Mouse (Mus musculus): ENCODE data around the gene Gm28053. TPM values are rescaled to one million over a fixed set of nuclear protein-coding genes. Genes with fewer than 3 reads are reported as not detected.

The Gm28053 gene
- polyA plus RNA-seq, 1 experiment = 0.17 TPM

DNA sequence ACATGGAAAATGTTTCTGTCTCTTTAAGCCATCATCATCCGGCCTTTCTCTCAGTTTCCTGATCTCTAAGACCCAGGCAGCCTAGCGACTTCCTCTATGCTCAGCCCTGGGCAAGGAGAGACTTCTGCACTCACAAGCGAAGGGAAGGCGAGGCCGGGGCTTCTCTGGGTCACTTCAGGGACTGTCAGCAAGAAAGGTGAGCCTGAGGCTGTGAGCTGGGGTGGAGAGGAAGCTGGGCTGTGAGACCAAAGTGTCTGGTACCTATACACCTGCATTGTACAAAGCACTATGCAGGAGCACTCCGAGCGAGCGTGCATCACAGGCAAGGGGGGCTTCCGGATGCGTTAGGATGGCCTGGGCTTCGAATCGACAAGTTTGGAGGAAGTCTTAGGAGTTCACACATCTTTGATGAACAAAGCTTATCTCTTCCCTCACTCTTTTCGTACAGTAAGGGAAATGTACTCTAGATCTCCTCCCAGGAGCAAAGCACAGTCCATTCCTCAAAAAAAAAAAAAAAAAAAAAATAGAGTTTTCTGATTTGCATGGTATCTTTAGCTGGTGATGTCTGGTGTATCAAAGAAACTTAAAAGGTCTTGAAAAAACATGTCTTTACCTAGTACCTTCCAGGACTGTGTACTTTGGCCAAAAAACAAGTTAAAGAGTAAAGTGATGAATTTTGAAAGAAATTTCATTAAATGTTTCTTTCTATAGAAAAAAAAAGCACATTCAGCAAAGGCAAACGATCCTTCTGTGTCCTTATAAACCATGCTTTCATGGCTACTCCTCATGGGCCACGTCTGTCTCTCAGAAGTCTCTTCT, 20.8 kb downstream of the Gm28053 start, which contains the start of gene Gimap1:
Gimap1 (plus strand) TSS at position 94 of the 819 bp plus-strand sequence.
- DNase-seq (ENCODE audit: low read depth, low spot score) = no peak
- 66% methylated on average over 15 of the region's 15 CpGs for WGBS

GRCm38 (mm10) chr6:48739780-48740055, 21.3 kb downstream of the Gm28053 start:
- WGBS = 83% methylated on average over 3 of the region's 3 CpGs
- no peak for DNase-seq (ENCODE audit: low read depth, low spot score)

GRCm38 (mm10) chr6:48740501-48741169, 22.2 kb downstream of the Gm28053 start:
- DNase-seq (ENCODE audit: low read depth, low spot score) = no peak
- 65% methylated on average over 3 of the region's 3 CpGs for WGBS

DNA sequence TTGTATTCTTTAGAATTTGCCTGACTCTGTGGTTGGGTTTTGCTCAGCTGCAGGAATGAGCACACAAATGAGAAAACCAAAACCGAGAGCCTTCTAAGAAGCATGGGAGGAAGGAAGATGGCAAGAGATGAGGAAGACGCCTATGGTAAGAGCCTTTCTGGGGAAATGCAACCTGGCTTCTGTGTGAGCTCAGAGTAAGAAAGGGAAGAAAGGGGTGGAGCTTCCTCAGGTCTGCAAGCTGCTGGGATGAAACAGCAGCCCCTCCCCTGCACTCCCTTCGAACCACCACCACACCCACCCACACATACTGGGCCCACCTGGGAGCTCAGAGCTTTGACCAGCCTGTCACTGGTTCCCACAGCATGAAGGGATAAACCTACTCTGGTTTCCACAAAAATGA, 22.9 kb downstream of the Gm28053 start:
- WGBS = 18% methylated on average over 3 of the region's 3 CpGs
- DNase-seq (ENCODE audit: low read depth, low spot score) = no peak

DNA sequence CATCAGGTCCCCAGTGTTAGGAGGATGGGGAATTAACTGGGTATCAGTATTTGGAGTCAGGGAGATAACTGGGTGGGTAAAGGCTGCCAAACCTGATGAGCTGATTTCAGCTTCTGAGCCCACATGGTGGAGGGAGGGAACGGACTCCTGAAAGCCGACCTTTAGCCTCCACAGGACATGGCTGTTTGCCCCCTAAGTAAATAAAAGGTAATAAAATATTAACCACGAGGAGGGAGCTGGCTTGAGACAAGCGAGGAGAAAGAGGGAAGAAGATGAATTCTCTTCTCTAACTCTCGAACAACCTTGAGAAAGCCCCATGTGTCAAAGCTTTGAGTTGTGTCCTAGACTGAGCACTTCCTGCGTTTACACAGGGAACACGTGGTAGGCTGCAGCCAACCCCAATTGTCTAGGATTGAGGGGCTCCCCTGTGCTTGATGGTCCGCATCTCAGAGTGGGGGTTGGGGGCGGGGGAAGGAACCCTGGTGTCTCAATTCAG, 23.4 kb downstream of the Gm28053 start:
- DNase-seq (ENCODE audit: low read depth, low spot score) = no peak
- 10% methylated on average over 9 of the region's 9 CpGs for WGBS

- WGBS = 10% methylated on average over 52 of the region's 52 CpGs
- no peak for DNase-seq (ENCODE audit: low read depth, low spot score)
Observed at GRCm38 (mm10) chr6:48742422-48743351, 24.3 kb downstream of the Gm28053 start.

- WGBS = 52% methylated on average over 2 of the region's 2 CpGs
Observed at GRCm38 (mm10) chr6:48745490-48745889, 27.1 kb downstream of the Gm28053 start.

GRCm38 (mm10) chr6:48745959-48746889, 27.8 kb downstream of the Gm28053 start, which contains the start of gene Gimap5:
Gene Gimap5 (plus strand): TSS chr6:48746197.
- 53% methylated on average over 16 of the region's 16 CpGs for WGBS
- DNase-seq (ENCODE audit: low read depth, low spot score) = no peak

More at GRCm38 (mm10) chr6:48745490-48745889, 27.1 kb downstream of the Gm28053 start:
- DNase-seq (ENCODE audit: low read depth, low spot score) = no peak

DNA sequence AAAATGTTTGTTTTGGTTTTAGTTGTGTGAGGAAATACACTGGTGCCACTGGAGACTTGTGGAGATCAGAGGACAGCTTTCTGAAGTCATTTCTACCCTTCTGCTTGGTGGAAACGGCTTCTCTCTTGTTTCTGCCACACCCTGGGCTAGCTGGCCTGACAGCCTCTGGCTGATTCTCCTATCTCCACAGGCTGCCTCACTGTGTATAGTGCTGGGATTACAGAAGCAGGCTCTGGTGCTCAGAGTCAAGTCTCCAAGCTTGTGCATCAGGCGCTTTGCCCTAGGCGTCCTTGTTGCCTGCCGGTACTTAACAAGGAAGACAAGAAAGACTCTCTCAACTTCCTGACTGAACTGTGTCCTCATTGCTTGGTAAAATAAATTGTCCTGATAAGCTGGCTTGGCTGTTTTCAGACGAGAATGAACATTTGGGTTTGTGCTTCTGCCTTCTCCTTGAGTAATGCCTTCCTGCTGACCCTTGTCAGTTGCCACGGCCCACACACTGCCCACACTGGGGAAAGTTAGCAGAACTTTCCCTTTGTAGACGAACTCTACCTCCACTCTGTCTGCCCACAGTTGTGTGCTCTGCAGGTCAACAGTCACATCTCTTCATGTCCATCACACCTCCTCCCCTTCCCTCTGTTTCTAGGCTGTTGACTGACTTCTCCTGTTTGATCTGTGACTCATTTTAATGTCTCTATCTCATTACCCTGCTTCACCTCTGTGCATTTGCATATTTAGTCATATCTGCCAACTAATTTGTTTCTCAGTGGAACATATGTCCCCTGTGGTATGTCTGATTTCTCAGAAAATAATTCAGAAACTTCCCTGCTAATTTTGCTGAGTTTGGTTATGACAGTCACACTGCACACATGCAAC, 28.9 kb downstream of the Gm28053 start:
- DNase-seq (ENCODE audit: low read depth, low spot score) = no peak
- WGBS = 17% methylated on average over 7 of the region's 7 CpGs

DNA sequence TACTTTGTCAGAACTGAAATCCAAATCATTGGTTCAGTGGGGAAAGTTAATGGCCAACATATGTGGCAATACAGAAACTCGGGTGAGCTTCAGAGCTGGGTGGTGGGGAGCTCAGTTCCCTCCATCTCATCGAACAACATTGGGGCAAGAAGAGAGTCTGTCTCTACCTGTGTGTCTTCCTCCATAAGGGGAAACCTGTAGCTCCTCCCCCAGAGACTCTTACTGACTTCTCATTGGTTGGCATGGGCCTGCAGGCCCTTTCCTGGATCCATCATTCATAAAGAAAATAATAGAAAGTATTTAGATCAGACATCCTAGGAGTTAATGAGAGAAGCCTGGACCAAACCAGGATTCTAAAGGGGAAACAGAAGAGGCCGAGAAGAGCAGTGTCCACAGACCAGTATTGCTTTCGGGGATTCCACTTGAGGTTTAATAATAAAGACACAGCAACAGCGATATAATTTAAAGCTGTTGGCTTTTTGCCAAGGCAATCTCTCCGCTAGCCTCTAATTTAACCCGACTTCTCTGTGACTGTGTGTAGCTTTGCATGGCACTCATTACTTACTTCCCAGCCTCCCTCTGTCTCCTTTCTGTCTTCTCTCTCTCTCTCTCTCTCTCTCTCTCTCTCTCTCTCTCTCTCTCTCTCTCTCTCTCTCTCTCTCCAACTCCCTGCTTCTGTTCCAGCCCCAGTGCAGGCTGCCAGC, 45.3 kb downstream of the Gm28053 start:
- DNase-seq (ENCODE audit: low read depth, low spot score) = no peak
- WGBS = 48% methylated on average over 7 of the region's 7 CpGs

GRCm38 (mm10) chr6:48764496-48764895, 46.1 kb downstream of the Gm28053 start:
- no peak for DNase-seq (ENCODE audit: low read depth, low spot score)
- 96% methylated on average over 10 of the region's 10 CpGs for WGBS

DNA sequence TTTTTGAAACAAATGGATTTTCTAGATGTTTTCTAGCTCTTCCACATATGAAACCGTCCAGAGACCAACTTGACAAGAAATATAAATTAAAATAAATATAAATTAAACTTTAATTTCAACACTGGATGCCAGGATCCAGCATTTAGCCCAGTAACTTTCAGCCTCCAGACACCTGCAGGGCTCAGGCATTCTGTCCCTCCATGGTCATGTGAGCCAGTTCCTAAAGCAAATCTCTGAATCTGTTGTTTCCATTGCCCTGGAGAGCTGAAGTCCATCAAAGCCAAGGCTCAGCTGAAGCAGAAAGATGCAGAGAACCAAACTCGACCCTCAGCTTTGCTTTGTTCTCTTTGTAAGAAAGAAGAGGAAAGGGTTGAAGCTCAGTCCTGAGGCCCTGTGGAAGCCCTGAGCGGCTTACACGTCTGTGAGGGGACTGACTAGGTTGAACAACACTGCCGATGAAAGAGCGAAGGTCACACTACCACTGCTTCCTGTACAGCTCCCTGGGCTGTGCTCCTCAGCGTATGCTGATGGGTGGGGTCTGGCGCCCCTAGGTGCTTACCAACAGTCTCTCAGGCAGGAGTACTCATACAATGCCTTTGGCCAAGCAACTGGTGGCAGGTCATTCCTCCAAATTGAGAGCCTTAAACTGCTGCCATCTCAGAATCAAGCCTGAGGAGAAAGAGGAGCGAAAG, 49.9 kb downstream of the Gm28053 start:
- no peak for DNase-seq (ENCODE audit: low read depth, low spot score)
- 45% methylated on average over 9 of the region's 9 CpGs for WGBS

GRCm38 (mm10) chr6:48768933-48769332, 50.5 kb downstream of the Gm28053 start:
- 76% methylated on average over 3 of the region's 3 CpGs for WGBS
- no peak for DNase-seq (ENCODE audit: low read depth, low spot score)

DNA sequence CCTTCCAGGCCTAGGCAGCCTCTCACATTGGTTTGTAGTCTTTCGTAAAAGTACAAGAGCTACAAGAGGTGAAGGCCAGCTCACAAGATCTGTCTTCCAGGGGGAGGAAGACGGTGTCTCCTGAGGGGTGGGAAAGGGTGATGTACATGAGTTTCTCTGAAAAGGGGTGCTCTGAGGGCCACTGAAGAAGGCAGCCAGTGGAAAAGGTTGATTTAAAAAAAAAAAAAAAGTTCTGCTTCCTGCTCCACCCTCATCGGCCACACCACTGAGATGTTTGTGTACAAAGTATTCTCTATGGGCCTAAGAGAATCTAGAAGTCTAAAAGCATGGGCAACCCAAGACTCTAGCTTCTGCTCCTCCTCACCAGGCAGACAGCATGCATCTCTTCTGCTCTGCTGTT, 52.3 kb downstream of the Gm28053 start, which contains the start of gene Gimap3:
Gimap3 (minus strand) TSS at position 156 of the 400 bp plus-strand sequence.
- DNase-seq (ENCODE audit: low read depth, low spot score) = no peak
- 65% methylated on average over 3 of the region's 3 CpGs for WGBS

DNA sequence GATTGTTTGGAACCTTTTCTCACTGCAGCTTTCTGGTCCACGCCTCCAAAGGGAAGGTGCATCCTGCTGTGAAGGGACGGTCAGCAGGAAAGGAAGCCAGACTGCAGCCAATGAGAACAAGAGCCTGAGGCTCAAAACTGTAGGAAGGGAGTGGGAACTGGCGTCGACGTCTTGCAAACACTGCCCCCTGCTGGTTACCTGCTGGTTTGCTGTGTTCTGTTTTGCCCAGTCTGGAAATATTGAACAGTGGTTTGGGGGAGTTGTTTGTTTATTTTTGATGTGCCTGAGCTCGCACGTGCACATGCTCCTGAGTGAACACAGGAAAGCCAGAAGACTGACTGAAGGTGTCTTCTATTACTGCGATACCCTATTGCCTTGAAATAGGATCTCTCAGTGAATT, 53.6 kb downstream of the Gm28053 start:
- DNase-seq (ENCODE audit: low read depth, low spot score) = peak; percentile 57

GRCm38 (mm10) chr6:48784406-48784805, 66.0 kb downstream of the Gm28053 start:
- DNase-seq (ENCODE audit: low read depth, low spot score) = no peak
- 86% methylated on average over 1 of the region's 1 CpGs for WGBS

More for the DNA sequence above, 53.6 kb downstream of the Gm28053 start:
- 7% methylated on average over 8 of the region's 8 CpGs for WGBS

DNA sequence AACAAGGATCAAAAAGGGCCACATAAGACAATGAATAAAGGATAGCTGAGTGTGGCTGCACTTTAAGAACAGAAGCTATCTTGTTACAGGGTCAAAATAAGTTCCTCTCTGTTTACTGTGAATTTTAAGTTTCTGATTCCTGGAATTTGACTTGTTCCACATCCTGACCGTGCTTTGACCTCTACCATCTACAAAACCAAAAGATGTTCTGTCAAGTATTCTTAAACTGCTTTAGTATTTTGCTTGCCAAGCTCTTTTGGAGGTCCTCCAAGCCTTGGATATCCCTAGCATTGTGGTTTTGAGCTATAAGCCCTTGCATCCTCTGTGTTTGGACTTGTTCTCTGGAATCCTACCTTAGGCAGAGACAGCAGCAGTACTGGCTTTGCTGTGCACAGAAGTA, 66.8 kb downstream of the Gm28053 start:
- WGBS = 60% methylated on average over 1 of the region's 1 CpGs
- DNase-seq (ENCODE audit: low read depth, low spot score) = no peak
